Comparison of ENCODE assay signal across 8 mouse cellular contexts in genomic region chr17:29801358-29801757, GRCm38 (mm10).
DNase-seq lines count a peak whose midpoint lies in the region; ATAC-seq and TF ChIP-seq lines count a peak whose summit lies in the region.

No protein-coding gene starts in this region.

- TF ChIP-seq CTCF in cerebellum, adult 2 months (IDR thresholded peaks at IDR 0.05; ENCODE audit: borderline replicate concordance, insufficient read depth, low read depth, low read length) = peak; percentile 72

- H3K4me1 ChIP-seq in liver, embryonic 12.5 days = peaks cover 3% of the 10 kb centered on the region
- peaks cover 2% of the 10 kb centered on the region; the same call in 1 of the 2 replicates for H3K4me1 ChIP-seq in cerebellum, adult 2 months (ENCODE audit: control insufficient read depth, insufficient read depth, low read length)
- H3K4me1 ChIP-seq in hindbrain, embryonic 14.5 days (replicated peaks; ENCODE audit: control insufficient read depth, insufficient read depth, low read length) = peaks cover 18% of the 10 kb centered on the region; the same call in 1 of the 2 replicates

- no peak overlapping the region for H3K4me2 ChIP-seq in liver, embryonic 12.5 days
- no peak overlapping the region for H3K4me2 ChIP-seq in hindbrain, embryonic 14.5 days (replicated peaks)

- peaks cover 35% of the 10 kb centered on the region for H3K27me3 ChIP-seq in liver, embryonic 12.5 days (replicated peaks)
- H3K27me3 ChIP-seq in cerebellum, adult 2 months (ENCODE audit: control insufficient read depth, insufficient read depth, low read length) = no peaks in the 10 kb centered on the region
- H3K27me3 ChIP-seq in hindbrain, embryonic 14.5 days (ENCODE audit: control insufficient read depth, insufficient read depth, low read length) = no peaks in the 10 kb centered on the region

- H3K36me3 ChIP-seq in liver, embryonic 12.5 days = no peaks in the 10 kb centered on the region
- H3K36me3 ChIP-seq in hindbrain, embryonic 14.5 days (replicated peaks; ENCODE audit: control insufficient read depth, insufficient read depth) = no peaks in the 10 kb centered on the region

- H3K9me3 ChIP-seq in liver, embryonic 12.5 days (replicated peaks) = no peaks in the 10 kb centered on the region
- H3K9me3 ChIP-seq in hindbrain, embryonic 14.5 days (ENCODE audit: control insufficient read depth, low read length) = peaks cover 4% of the 10 kb centered on the region; the same call in 1 of the 2 replicates

- WGBS in liver, embryonic 12.5 days (ENCODE audit: insufficient replicate concordance) = 25% methylated on average over 4 of the region's 4 CpGs
- WGBS in cerebellum, adult 2 months = 35% methylated on average over 4 of the region's 4 CpGs
- 24% methylated on average over 4 of the region's 4 CpGs for WGBS in hindbrain, embryonic 14.5 days

- no peak overlapping the region for H3K4me3 ChIP-seq in liver, embryonic 12.5 days
- H3K4me3 ChIP-seq in cerebellum, adult 2 months (replicated peaks; ENCODE audit: insufficient read depth, low read depth, low read length) = no peak overlapping the region
- no peak overlapping the region for H3K4me3 ChIP-seq in hindbrain, embryonic 14.5 days (replicated peaks; ENCODE audit: low read length)

- no peak overlapping the region for H3K9ac ChIP-seq in liver, embryonic 12.5 days
- H3K9ac ChIP-seq in hindbrain, embryonic 14.5 days = no peak overlapping the region

- ATAC-seq in liver, embryonic 12.5 days = no peak
- ATAC-seq in hindbrain, embryonic 14.5 days (ENCODE audit: low FRiP score) = no peak

- DNase-seq in liver = peak; percentile 70
- DNase-seq in R1 (ENCODE audit: low read depth, low spot score) = peak; percentile 86
- peak; percentile 55 to 77 for DNase-seq in cerebellum, adult 2 months
- peak; percentile 28 for DNase-seq in gastrocnemius, postnatal 25 days
- peak; percentile 57 to 69 for DNase-seq in lung, adult 18-20 months
- peak; percentile 26 for DNase-seq in spleen, adult 12 weeks (ENCODE audit: low spot score)
- no peak for DNase-seq in hindbrain, embryonic 14.5 days (ENCODE audit: low spot score)

- H3K27ac ChIP-seq in liver, embryonic 12.5 days = no peak overlapping the region
- H3K27ac ChIP-seq in cerebellum, adult 2 months (ENCODE audit: insufficient read depth, low read length) = no peak overlapping the region
- H3K27ac ChIP-seq in hindbrain, embryonic 14.5 days = no peak overlapping the region

- no peak for TF ChIP-seq POLR2A in cerebellum, adult 2 months (IDR thresholded peaks at IDR 0.05; ENCODE audit: borderline replicate concordance, insufficient read depth, low read length)
